Mouse (Mus musculus) embryonic facial prominence, embryonic 11.5 days (tissue): ENCODE results near the gene Slc23a4. TPM values are rescaled to one million over a fixed set of nuclear protein-coding genes. Genes with fewer than 3 reads are reported as not detected.
A peak's percentile ranks its signal among the peaks of the same experiment; 100 is the strongest.

Experiments used
- ATAC-seq: fragments of 200-750 bp; cut with Nextera tagmentation; replicated peaks from 2 replicates; pipeline ENCODE4 v1.8.0; 2017; ENCODE audit warnings: low read depth; ENCODE audit not compliant: insufficient number of reproducible peaks, low FRiP score, low TSS enrichment
- DNase-seq: peaks from one replicate; pipeline ENCODE4 v3.0.0-alpha.2; 2015; ENCODE audit warnings: low spot score
- H3K27ac ChIP-seq: fragments of 300-500 bp; sonication (generic); replicated peaks from 2 replicates; pipeline ENCODE4 v1.5.1; 2014; ENCODE audit warnings: mild to moderate bottlenecking, low read depth, low read length, control low read depth
- H3K27me3 ChIP-seq: fragments of 300-500 bp; sonication (generic); 2 replicates; pipeline ENCODE4 v1.6.1; 2014; ENCODE audit warnings: mild to moderate bottlenecking, low read length, moderate library complexity, mixed read lengths; ENCODE audit not compliant: control insufficient read depth, insufficient read depth
- H3K36me3 ChIP-seq: fragments of 300-500 bp; sonication (generic); replicated peaks from 2 replicates; pipeline ENCODE4 v1.6.1; 2014; ENCODE audit warnings: low read depth, mild to moderate bottlenecking, low read length, moderate library complexity, mixed read lengths; ENCODE audit not compliant: control insufficient read depth, insufficient read depth
- H3K4me1 ChIP-seq: fragments of 300-500 bp; sonication (generic); 2 replicates; pipeline ENCODE4 v1.6.1; 2014; ENCODE audit warnings: low read length, mixed read lengths; ENCODE audit not compliant: control insufficient read depth, insufficient read depth
- H3K4me2 ChIP-seq: fragments of 300-500 bp; sonication (generic); 2 replicates; pipeline ENCODE4 v1.6.1; 2014; ENCODE audit warnings: low read depth, mild to moderate bottlenecking, control low read depth, low read length, moderate library complexity
- H3K4me3 ChIP-seq: fragments of 300-500 bp; sonication (generic); 2 replicates; pipeline ENCODE4 v1.5.1; 2014; ENCODE audit warnings: low read depth, low read length, control low read depth
- H3K9ac ChIP-seq: fragments of 300-500 bp; sonication (generic); replicated peaks from 2 replicates; pipeline ENCODE4 v1.6.1; 2014; ENCODE audit warnings: mild to moderate bottlenecking, control low read depth, low read length
- H3K9me3 ChIP-seq: fragments of 300-500 bp; sonication (generic); replicated peaks from 2 replicates; pipeline ENCODE4 v1.6.1; 2016; ENCODE audit warnings: mild to moderate bottlenecking, low read length, inconsistent platforms, mixed read lengths; ENCODE audit not compliant: control insufficient read depth
- WGBS: fragments of 180-500 bp; shearing (Covaris S2); extraction: QIAGEN DNeasy Blood & Tissue Kit; methylation state at CpG from one replicate; pipeline ENCODE4 v1.1.7; 2014; 5-methylcytosine and 5-hydroxymethylcytosine counted together
- polyA plus RNA-seq: library from polyadenylated mRNA; unstranded; fragments of >200 nt; fragmentation: Nextera tagmentation; extraction: Ambion mirVana; gene quantifications from 2 replicates; pipeline ENCODE4 v1.2.1, GENCODE M21; 2014

Gene Slc23a4
- polyA plus RNA-seq, 1 experiment from 2014 or later = not detected

GRCm38 (mm10) chr6:34987085-34987645 is 1.0 kb downstream of the Slc23a4 start:
- Histone ChIP-seq H3K36me3 (no peaks in the 10 kb centered on the region), H3K27ac (no peak overlapping the region), H3K9me3 (no peaks in the 10 kb centered on the region), H3K4me3 (no peak overlapping the region), H3K9ac (no peak overlapping the region), H3K4me1 (0 out of 2 replicates have a peak, but pooled peaks cover 3% of the 10 kb centered on the region), H3K4me2 (no peak overlapping the region), H3K27me3 (no peaks in the 10 kb centered on the region)
- DNase-seq (no peak), ATAC-seq (no peak)
- WGBS = 89% methylated on average over 12 of the region's 12 CpGs

GRCm38 (mm10) chr6:34980661-34981060 is 7.5 kb downstream of the Slc23a4 start:
- H3K27ac ChIP-seq = no peak overlapping the region
- DNase-seq (no peak), ATAC-seq (no peak)
- no peak overlapping the region for H3K4me3 ChIP-seq
- 60% methylated on average over 9 of the region's 9 CpGs for WGBS
- H3K9me3 ChIP-seq = no peaks in the 10 kb centered on the region
- H3K4me1 ChIP-seq = no peaks in the 10 kb centered on the region
- H3K27me3 ChIP-seq = no peaks in the 10 kb centered on the region
- H3K9ac ChIP-seq = no peak overlapping the region
- no peaks in the 10 kb centered on the region for H3K36me3 ChIP-seq
- H3K4me2 ChIP-seq = no peak overlapping the region

DNA sequence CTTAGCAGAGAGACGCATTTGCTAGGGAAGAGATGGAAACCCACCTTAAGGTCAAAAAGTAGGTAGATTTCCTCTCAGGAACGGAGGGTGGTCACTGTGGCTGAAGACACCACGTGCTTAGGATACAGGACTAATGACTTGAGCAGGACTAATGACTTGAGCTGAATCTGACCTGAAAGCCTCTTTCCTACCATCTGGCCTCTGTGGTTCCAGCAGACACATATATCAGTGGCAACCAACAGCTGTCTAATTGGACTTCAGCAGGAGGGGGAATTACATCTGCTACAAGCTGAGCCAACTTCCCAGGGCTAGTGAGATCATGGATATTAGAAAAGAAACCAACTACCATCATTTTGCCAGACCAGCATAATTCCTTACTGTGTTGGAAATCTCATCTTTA is 8.9 kb downstream of the Slc23a4 start:
- no peak for ATAC-seq
- no peak overlapping the region for H3K4me3 ChIP-seq
- 84% methylated on average over 3 of the region's 3 CpGs for WGBS
- no peaks in the 10 kb centered on the region for H3K36me3 ChIP-seq
- no peaks in the 10 kb centered on the region for H3K27me3 ChIP-seq
- no peak for DNase-seq
- H3K4me2 ChIP-seq = no peak overlapping the region
- H3K4me1 ChIP-seq = no peaks in the 10 kb centered on the region
- H3K27ac ChIP-seq = no peak overlapping the region
- H3K9me3 ChIP-seq = no peaks in the 10 kb centered on the region
- no peak overlapping the region for H3K9ac ChIP-seq

DNA sequence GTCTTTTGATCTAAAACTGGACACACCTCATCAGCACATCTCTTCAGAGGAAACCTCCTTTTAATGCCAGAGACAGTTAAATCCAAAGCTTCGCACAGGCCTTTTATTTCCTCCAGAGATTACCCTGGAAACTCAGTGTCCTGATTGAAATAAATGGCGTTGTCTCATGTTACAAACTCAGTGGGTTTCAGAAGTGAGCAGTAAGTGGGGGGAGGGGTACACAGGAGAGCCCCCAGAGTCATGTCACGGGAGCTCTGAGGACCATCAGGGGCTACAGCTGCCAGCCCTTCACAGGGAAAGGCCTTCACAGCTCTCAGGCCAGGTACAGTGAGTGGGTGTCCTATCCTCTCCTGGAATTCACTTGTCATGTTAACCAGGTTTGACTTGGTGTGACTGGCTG is 17.0 kb downstream of the Slc23a4 start:
- WGBS = 17% methylated on average over 3 of the region's 3 CpGs
- Histone ChIP-seq H3K9ac (no peak overlapping the region), H3K4me1 (no peaks in the 10 kb centered on the region), H3K27ac (no peak overlapping the region), H3K36me3 (no peaks in the 10 kb centered on the region), H3K27me3 (no peaks in the 10 kb centered on the region), H3K4me2 (no peak overlapping the region), H3K4me3 (no peak overlapping the region), H3K9me3 (no peaks in the 10 kb centered on the region)
- ATAC-seq (no peak), DNase-seq (peak; percentile 69)

GRCm38 (mm10) chr6:34965819-34966539 is 22.2 kb downstream of the Slc23a4 start:
- 87% methylated on average over 6 of the region's 6 CpGs for whole genome bisulfite sequencing
- no peak overlapping the region for H3K9ac ChIP-seq
- H3K9me3 ChIP-seq = no peaks in the 10 kb centered on the region
- no peak overlapping the region for H3K27ac ChIP-seq
- H3K27me3 ChIP-seq = no peaks in the 10 kb centered on the region
- no peaks in the 10 kb centered on the region for H3K36me3 ChIP-seq
- no peak for DNase-seq
- no peaks in the 10 kb centered on the region for H3K4me1 ChIP-seq
- no peak for ATAC-seq
- no peak overlapping the region for H3K4me3 ChIP-seq
- no peak overlapping the region for H3K4me2 ChIP-seq

DNA sequence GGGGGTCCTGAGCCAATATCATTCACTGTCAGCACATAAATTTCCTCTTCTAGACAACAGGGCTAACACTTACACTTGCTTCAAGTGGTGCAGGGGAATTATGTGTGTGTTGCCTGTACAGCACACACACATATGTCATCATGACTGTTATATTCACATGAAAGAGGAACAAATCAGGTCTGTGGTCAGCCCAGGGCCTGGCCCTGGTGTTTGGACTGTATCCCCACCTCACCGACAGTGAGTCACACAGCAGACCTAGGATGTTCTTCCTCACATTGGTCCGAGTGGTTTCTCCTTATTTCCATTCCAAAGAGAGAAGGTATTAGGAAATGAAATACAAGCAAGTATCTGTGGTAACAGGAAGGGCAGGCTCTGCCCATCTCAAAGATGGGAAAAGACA is 23.7 kb downstream of the Slc23a4 start:
- Histone ChIP-seq H3K36me3 (no peaks in the 10 kb centered on the region), H3K9ac (no peak overlapping the region), H3K4me3 (no peak overlapping the region), H3K9me3 (no peaks in the 10 kb centered on the region), H3K4me1 (no peaks in the 10 kb centered on the region), H3K27me3 (no peaks in the 10 kb centered on the region), H3K27ac (no peak overlapping the region), H3K4me2 (no peak overlapping the region)
- DNase-seq (no peak), ATAC-seq (no peak)
- WGBS = 77% methylated on average over 2 of the region's 2 CpGs

DNA sequence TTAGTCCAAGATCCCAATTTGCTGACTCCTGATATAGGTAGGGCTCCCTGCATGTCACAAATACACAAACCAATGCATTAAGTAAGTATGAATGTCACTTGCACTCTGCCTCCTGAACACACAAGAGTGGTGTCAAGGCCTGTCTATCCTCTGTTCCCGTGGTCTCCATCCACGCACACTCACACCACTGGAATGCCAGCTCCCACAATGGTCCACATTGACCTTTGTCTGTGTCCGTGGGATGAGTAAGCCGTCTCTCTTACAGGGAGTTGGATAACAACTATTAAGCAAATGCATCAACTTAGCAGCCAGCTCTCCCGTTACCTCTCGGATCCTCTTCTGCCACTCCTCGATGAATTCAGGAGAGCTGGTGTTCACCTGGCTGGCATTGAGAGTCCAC is 29.1 kb downstream of the Slc23a4 start:
- H3K4me1 ChIP-seq = 0 out of 2 replicates have a peak, but pooled peaks cover 2% of the 10 kb centered on the region
- H3K36me3 ChIP-seq = no peaks in the 10 kb centered on the region
- no peak overlapping the region for H3K4me3 ChIP-seq
- H3K27ac ChIP-seq = no peak overlapping the region
- WGBS = 90% methylated on average over 7 of the region's 7 CpGs
- no peaks in the 10 kb centered on the region for H3K9me3 ChIP-seq
- H3K9ac ChIP-seq = no peak overlapping the region
- no peak overlapping the region for H3K4me2 ChIP-seq
- DNase-seq (no peak), ATAC-seq (no peak)
- H3K27me3 ChIP-seq = no peaks in the 10 kb centered on the region

DNA sequence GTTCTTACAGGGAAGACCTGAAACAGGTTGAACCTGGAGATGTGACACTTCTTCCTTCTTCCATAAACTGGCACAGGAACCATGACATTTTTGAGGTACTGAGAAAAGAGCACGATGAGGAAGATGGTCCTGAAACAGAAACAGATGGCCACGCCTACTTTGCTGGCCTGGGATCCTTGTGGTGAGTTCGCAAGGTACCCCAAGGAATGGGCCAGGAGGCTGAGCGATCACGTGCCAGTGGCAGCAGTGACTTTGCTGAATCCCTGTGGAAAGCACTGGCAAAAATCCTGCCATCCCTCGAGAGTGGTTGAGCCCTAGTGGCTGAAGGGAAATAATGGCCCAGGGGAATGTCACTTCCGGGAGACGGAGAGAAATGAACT is 32.4 kb downstream of the Slc23a4 start:
- no peaks in the 10 kb centered on the region for H3K27me3 ChIP-seq
- no peak overlapping the region for H3K27ac ChIP-seq
- no peak overlapping the region for H3K4me3 ChIP-seq
- no peaks in the 10 kb centered on the region for H3K36me3 ChIP-seq
- H3K4me2 ChIP-seq = 0 out of 2 replicates have a peak overlapping the region, but pooled peaks have one; percentile 5
- 0 out of 2 replicates have a peak, but pooled peaks cover 2% of the 10 kb centered on the region for H3K4me1 ChIP-seq
- no peak overlapping the region for H3K9ac ChIP-seq
- ATAC-seq (no peak), DNase-seq (no peak)
- no peaks in the 10 kb centered on the region for H3K9me3 ChIP-seq
- WGBS = 40% methylated on average over 8 of the region's 8 CpGs
